Mouse (Mus musculus): ENCODE data around the gene Antxr2.

Antxr2 gene

DNA sequence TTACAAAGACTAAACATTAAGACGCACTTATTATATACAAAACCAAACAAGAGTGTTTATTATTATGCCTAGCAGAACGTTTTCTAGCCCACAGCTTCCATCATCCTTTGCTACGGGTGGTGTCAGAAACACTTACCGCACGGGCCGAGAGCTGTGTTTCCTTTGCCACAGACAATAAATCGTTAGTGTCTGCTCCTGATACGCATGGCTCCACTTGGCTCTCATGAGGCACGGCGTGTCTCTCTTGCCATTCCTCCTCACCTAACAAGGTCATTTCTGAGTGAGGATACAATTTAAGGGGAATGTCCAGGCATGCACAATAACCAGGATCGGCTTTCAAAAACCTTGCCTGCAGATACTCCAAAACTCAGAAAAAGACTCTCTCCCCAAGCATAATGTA lies 113.2 kb downstream of the Antxr2 start:
- DNase-seq (ENCODE audit: low read depth in 1 of 2, low spot score in 2 of 2) = no peak

- DNase-seq (ENCODE audit: low read depth in 1 of 2, low spot score in 2 of 2) = no peak
Observed at GRCm38 (mm10) chr5:97914890-97915289, 116.0 kb downstream of the Antxr2 start.

GRCm38 (mm10) chr5:97913901-97914300 lies 116.9 kb downstream of the Antxr2 start:
- DNase-seq (ENCODE audit: low read depth in 1 of 2, low spot score in 2 of 2) = no peak

DNA sequence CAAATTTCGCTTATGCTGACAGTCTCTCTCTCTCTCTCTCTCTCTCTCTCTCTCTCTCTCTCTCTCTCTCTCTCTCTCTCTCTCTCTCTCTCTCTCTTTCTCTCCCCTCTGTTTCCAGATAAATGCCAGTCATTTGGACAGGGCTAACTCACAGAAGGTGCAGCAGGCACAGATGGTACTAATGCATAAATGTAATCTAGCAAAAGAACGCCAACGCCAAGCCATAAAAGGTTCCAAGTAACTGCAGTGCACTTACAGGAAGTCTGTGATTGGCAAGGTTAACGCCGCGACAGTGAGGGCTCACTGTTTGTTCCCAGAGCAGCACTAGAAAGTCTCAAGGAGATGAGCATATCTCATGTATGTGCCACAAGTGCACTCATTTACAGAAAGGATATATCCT lies 123.4 kb downstream of the Antxr2 start:
- DNase-seq (ENCODE audit: low read depth in 1 of 2, low spot score in 2 of 2) = no peak

- no peak for DNase-seq (ENCODE audit: low read depth in 1 of 2, low spot score in 2 of 2)
Observed at GRCm38 (mm10) chr5:97906537-97907266, 124.1 kb downstream of the Antxr2 start.

DNA sequence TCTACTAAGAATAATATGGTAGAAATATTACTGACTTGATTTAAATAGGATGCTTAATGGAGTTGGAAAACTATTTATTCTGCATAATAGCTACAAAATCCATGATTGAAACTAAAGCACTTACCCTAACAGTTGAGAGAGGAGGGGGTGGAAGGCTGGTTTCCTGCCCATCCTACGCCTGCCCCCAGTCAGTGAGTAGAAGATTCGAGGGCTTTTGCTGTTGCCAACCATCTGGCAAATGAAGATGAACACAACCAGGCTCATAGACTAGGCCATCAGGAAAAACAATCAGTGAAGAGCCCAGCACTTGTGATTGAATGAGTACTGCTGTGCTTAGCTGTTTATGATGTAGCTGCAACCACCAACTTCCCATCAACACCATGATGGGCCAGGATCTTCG lies 125.0 kb downstream of the Antxr2 start:
- DNase-seq (ENCODE audit: low read depth in 1 of 2, low spot score in 2 of 2) = no peak

GRCm38 (mm10) chr5:97901096-97901495 lies 129.7 kb downstream of the Antxr2 start:
- DNase-seq (ENCODE audit: low read depth in 1 of 2, low spot score in 2 of 2) = no peak

DNA sequence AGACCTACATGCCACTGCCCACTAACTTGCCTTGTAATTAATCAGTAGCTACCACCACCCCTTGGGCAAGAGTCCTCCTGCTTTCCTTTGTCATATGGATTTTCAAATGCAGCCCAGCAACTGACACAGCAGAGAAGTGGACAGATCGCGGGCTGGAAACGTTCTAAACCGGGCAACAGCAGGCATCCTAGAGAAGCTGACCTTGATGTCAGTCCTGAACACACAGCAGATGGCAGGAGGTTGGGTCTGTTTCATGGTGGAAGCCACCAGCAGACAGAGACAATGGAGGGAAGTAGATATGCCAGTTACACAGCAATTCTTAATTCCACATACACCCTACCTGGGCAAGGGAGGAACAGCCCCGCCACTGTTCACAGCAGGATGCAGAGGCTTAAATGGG lies 131.5 kb downstream of the Antxr2 start:
- DNase-seq (ENCODE audit: low read depth in 1 of 2, low spot score in 2 of 2) = no peak

- DNase-seq (ENCODE audit: low read depth in 1 of 2, low spot score in 2 of 2) = no peak
Observed at GRCm38 (mm10) chr5:97885427-97885826, 145.4 kb downstream of the Antxr2 start.

- DNase-seq (ENCODE audit: low read depth in 1 of 2, low spot score in 2 of 2) = no peak
Observed at GRCm38 (mm10) chr5:97884110-97884509, 146.7 kb downstream of the Antxr2 start.

- DNase-seq (ENCODE audit: low read depth in 1 of 2, low spot score in 2 of 2) = no peak
Observed at GRCm38 (mm10) chr5:97881421-97881820, 149.4 kb downstream of the Antxr2 start.

DNA sequence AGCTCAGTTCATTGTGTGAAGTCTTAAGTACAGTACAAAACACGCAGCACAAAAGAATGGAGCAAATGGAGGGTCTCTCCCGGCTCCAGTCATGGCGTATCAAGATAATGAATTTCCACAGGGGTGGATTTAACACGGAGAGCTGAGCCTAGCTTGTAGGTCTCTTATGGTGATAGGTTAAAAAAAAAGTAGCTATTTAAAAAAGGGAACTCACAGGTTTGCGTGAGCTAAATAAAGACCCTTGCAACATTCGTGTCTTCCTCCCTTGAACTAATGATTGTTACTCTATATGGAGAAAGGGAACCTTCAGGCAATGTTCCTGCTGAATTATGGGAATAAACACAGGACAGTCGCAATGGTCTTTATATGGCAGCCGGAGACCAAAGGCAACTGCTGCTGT lies 150.7 kb downstream of the Antxr2 start:
- DNase-seq (ENCODE audit: low read depth in 1 of 2, low spot score in 2 of 2) = no peak

DNA sequence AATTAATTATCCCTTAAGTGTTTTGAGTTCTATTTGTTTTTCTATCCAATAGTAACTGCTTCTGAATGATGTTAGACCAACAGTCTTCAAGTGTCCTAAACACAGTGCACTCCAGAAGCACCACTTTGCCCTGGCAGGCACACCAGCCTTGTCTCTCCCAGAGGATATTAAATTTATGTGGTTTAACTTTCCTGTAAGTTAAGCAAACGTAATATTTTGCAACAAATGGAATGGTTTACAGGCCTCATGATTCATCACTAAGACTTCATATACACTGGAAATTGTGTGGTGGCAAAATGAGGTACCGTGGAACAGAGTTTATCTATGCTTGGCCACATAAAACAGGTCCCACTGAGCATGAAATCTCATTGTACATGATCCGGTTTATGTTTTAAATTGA lies 152.0 kb downstream of the Antxr2 start:
- no peak for DNase-seq (ENCODE audit: low read depth in 1 of 2, low spot score in 2 of 2)

GRCm38 (mm10) chr5:97878215-97878794 lies 152.5 kb downstream of the Antxr2 start:
- DNase-seq (ENCODE audit: low read depth in 1 of 2, low spot score in 2 of 2) = no peak

- no peak for DNase-seq (ENCODE audit: low read depth in 1 of 2, low spot score in 2 of 2)
Observed at GRCm38 (mm10) chr5:97876895-97877294, 153.9 kb downstream of the Antxr2 start.

- no peak for DNase-seq (ENCODE audit: low read depth in 1 of 2, low spot score in 2 of 2)
Observed at GRCm38 (mm10) chr5:97867921-97868320, 162.9 kb downstream of the Antxr2 start.

DNA sequence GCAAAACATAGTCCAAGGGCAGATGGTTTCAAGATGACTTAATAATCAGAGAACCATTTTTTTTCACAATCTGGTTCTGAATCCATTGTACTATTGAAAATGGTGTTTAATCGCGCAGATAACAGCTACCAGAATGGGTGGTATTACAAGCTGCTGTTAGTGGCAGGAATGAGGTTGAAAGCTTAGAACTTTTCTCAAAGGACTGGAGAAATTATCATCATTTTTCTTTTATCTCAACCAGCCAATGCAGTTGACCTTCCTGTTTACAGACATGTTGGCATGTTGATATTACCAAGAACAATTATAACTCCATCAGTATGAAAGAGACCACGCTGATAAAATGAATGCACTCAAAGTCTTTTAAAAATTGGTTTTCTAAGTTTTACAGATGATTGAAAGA lies 163.9 kb downstream of the Antxr2 start:
- DNase-seq (ENCODE audit: low read depth in 1 of 2, low spot score in 2 of 2) = no peak

DNA sequence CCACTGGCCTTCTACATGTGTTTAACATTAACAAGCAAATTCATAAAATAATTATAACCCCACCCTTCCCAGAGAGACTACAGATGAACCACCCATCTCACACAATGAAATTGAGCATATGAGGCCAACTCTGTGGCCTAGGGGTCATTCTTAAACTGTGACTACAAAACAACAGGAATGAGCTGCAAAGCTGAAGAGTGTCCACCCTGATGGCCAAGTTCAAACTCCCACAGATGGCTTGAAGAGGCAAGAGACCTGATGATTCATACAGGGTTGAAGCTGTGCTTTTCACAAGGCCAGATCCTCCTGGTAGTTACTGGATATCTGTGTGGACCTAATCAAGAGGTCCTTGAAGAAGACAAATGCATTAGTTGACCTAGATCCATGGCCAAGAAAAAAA lies 173.7 kb downstream of the Antxr2 start:
- DNase-seq (ENCODE audit: low read depth in 1 of 2, low spot score in 2 of 2) = no peak

DNA sequence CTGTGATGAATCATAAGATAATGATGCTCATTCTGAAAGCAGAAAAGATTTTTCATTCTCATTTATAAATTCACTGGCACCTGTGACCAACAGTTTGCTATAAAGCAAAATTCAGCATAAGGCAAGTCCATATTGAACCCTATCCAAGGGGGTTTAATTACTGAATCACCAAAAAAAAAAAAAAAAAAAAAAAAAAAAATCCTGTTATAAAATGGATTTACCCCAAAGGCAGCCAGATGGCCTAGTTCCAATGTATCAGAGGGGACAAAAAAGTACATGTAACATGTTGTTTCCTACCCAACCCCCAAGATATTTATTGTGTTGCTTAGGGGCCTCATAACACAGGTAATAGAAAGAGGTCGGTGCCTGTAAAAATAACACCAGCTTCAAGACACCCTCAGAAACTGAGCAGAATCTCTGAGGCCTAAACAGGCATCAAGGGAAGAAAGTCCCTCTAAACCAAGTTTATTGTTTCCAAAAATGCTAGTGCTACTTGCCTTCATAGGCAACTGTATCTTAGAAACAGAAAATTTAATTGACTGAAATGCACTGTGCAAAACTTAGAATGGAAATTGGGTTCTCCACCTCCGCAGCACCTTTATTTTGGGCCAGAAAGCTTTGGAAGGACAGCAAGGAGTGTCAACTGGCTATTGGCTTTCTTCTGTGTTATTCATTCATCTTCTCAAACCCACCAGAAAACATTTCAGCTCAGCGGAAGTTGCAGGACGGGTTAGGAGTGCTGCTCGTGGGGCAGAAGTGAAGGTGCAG lies 178.7 kb downstream of the Antxr2 start:
- no peak for DNase-seq (ENCODE audit: low read depth in 1 of 2, low spot score in 2 of 2)

DNA sequence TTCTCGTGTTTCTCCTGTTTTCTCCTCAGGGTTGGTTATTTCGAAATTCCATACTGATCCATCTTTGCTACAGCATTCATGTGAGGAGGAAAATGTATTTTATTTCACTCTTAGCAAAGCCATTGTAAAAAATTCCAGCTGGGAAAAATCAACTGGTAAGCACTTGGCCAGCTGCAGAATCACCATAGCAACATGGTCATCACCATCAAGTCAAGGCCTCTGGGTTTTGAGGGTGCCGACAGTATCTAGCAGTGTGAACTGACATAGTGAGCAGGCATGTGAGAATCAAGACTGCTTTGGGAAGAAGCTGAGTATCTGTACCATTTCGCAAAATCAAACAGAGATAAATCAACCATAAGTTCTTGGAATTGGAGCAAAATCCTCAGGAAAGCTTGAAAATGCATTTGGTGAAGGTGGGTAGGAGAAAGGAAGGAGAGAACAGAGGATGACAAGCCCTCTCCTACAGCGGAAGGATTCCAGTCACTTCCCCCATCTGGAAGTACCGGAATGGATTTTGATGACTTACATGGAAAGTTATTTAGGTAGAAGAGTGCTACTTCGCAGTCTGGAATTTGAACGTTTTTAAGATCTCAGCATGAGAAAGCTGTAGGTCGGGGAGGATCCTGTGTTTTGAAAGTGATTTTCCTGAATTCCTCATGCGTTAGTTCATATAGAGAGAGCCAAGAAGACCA lies 183.5 kb downstream of the Antxr2 start:
- DNase-seq (ENCODE audit: low read depth in 1 of 2, low spot score in 2 of 2) = no peak

GRCm38 (mm10) chr5:97846503-97846902 lies 184.3 kb downstream of the Antxr2 start:
- DNase-seq (ENCODE audit: low read depth in 1 of 2, low spot score in 2 of 2) = no peak

- DNase-seq (ENCODE audit: low read depth in 1 of 2, low spot score in 2 of 2) = no peak
Observed at GRCm38 (mm10) chr5:97842016-97842415, 188.8 kb downstream of the Antxr2 start.

All from monocyte, adult 2 months (primary cell).